Comparison of ENCODE assay signal across 8 mouse cellular contexts in genomic region chr13:85287876-85288573, GRCm38 (mm10). TPM values are rescaled to one million over a fixed set of nuclear protein-coding genes. Genes with fewer than 3 reads are reported as not detected.
DNase-seq lines count a peak whose midpoint lies in the region; ATAC-seq and TF ChIP-seq lines count a peak whose summit lies in the region.

No protein-coding gene starts in this region.

- H3ac ChIP-seq in C2C12 (ENCODE audit: control insufficient read depth, insufficient read length, low read depth): peak overlapping the region; percentile 100

- peaks cover 60% of the 10 kb centered on the region for H3K79me2 ChIP-seq in C2C12 (ENCODE audit: control insufficient read depth, insufficient read depth)

- H3K4me3 ChIP-seq in C2C12 (ENCODE audit: insufficient read depth, poor library complexity, severe bottlenecking): peak overlapping the region; percentile 88
- H3K4me3 ChIP-seq in kidney, embryonic 14.5 days (ENCODE audit: low read length): peak overlapping the region; percentile 91

- H3K4me2 ChIP-seq in kidney, embryonic 14.5 days (replicated peaks; ENCODE audit: low read depth, low read length): peak overlapping the region; percentile 52

- no peaks in the 10 kb centered on the region for H3K9me3 ChIP-seq in kidney, embryonic 14.5 days (ENCODE audit: control insufficient read depth, low read length)

- H3K79me3 ChIP-seq in C2C12 (ENCODE audit: low read depth): peaks cover 53% of the 10 kb centered on the region

- H3K36me3 ChIP-seq in C2C12 (ENCODE audit: control insufficient read depth, insufficient read depth): no peaks in the 10 kb centered on the region
- H3K36me3 ChIP-seq in kidney, embryonic 14.5 days (ENCODE audit: control insufficient read depth, insufficient read depth, low read length): no peaks in the 10 kb centered on the region

- peak; percentile 45 for DNase-seq in CD4-positive, CD25-positive, alpha-beta regulatory T cell, adult 2 months (ENCODE audit: low read depth, low spot score)
- DNase-seq in c-Kit-positive CD71-positive TER-119-positive erythroid progenitor cells, embryonic 14.5 days (ENCODE audit: low spot score): peak; percentile 40
- DNase-seq in lung, postnatal 14 days: peak; percentile 10
- peak; percentile 58 for DNase-seq in retina, postnatal 1 day

- ATAC-seq in CD4-positive, CD25-positive, alpha-beta regulatory T cell, adult 4 months: no peak
- ATAC-seq in granulocyte monocyte progenitor cell, adult 5-6 weeks (replicated peaks; ENCODE audit: poor library complexity, severe bottlenecking): peak; percentile 22
- peak; percentile 0; the same call in 1 of the 2 replicates for ATAC-seq in kidney, embryonic 14.5 days (ENCODE audit: low FRiP score, low TSS enrichment)

- TF ChIP-seq CTCF in C2C12 (IDR thresholded peaks at IDR 0.05; ENCODE audit: control insufficient read depth, insufficient read depth, insufficient read length): no peak

- H3K9ac ChIP-seq in kidney, embryonic 14.5 days (ENCODE audit: low read depth, low read length): peak overlapping the region; percentile 97

- WGBS in kidney, embryonic 14.5 days: under 1% methylated on average over 25 of the region's 25 CpGs

- H3K4me1 ChIP-seq in kidney, embryonic 14.5 days (ENCODE audit: control insufficient read depth, insufficient read depth, low read length): no peaks in the 10 kb centered on the region

- H3K27me3 ChIP-seq in C2C12 (ENCODE audit: control insufficient read depth, insufficient read depth, insufficient read length): no peaks in the 10 kb centered on the region
- H3K27me3 ChIP-seq in kidney, embryonic 14.5 days (ENCODE audit: control insufficient read depth, insufficient read depth, low read length): no peaks in the 10 kb centered on the region

- peak overlapping the region; percentile 100 for H3K27ac ChIP-seq in kidney, embryonic 14.5 days (ENCODE audit: low read depth, low read length)

TF ChIP-seq in C2C12, 6 proteins besides CTCF, POLR2A, EP300 and RAD21:
- TF ChIP-seq FOSL1 (IDR thresholded peaks at IDR 0.05; ENCODE audit: insufficient read depth, low read length, poor library complexity, severe bottlenecking): no peak

RNA-seq across cellular contexts. Expression of gene Rasa1, which starts 0.9 kb away (rescaled TPM):
- 100 to 1,000 TPM in 1 of 2 experiments, 10 to 100 TPM in 1; 85.8 to 136 TPM for polyA plus RNA-seq in CD4-positive, CD25-positive, alpha-beta regulatory T cell, adult 4 months (2017; shearing (Covaris generic))
- 27.3 TPM for polyA plus RNA-seq in C2C12 (2012; fragmentation: generic; extraction: Trizol)
- total RNA-seq in granulocyte monocyte progenitor cell, adult 5-6 weeks (2014; fragmentation: Nextera tagmentation): 48.3 and 50.0 TPM in 2 replicates
- total RNA-seq in granulocyte monocyte progenitor cell, adult 5-6 weeks (2017): 63.6 and 65.2 TPM in 2 replicates
- polyA plus RNA-seq in kidney, embryonic 14.5 days (2014; fragmentation: Nextera tagmentation; extraction: Ambion mirVana): 57.4 and 63.0 TPM in 2 replicates
